Mouse (Mus musculus) liver, embryonic 11.5 days (tissue): ENCODE results near the gene Cdh13. TPM values are rescaled to one million over a fixed set of nuclear protein-coding genes. Genes with fewer than 3 reads are reported as not detected.

Experiments
- ATAC-seq: fragments of 200-750 bp; cut with Nextera tagmentation; replicated peaks from 2 replicates; pipeline ENCODE4 v1.8.0; 2017; ENCODE audit warnings: moderate number of reproducible peaks, mild to moderate bottlenecking, moderate TSS enrichment, moderate library complexity; ENCODE audit not compliant: low FRiP score
- DNase-seq: peaks from one replicate; pipeline ENCODE4 v3.0.0-alpha.2; 2017; ENCODE audit warnings: low spot score
- H3K27ac ChIP-seq: fragments of 300-500 bp; sonication (generic); 2 replicates; pipeline ENCODE4 v1.5.1; 2014; ENCODE audit warnings: mild to moderate bottlenecking, low read depth, low read length, control low read depth
- H3K27me3 ChIP-seq: fragments of 300-500 bp; sonication (generic); replicated peaks from 2 replicates; pipeline ENCODE4 v1.6.1; 2014; ENCODE audit warnings: low read length, mixed read lengths; ENCODE audit not compliant: control insufficient read depth, insufficient read depth
- H3K36me3 ChIP-seq: fragments of 300-500 bp; sonication (generic); 2 replicates; pipeline ENCODE4 v1.6.1; 2014; ENCODE audit warnings: mild to moderate bottlenecking, low read length, moderate library complexity, mixed read lengths; ENCODE audit not compliant: control insufficient read depth, insufficient read depth
- H3K4me1 ChIP-seq: fragments of 300-500 bp; sonication (generic); replicated peaks from 2 replicates; pipeline ENCODE4 v1.6.1; 2014; ENCODE audit warnings: low read length, mixed read lengths; ENCODE audit not compliant: control insufficient read depth, insufficient read depth
- H3K4me2 ChIP-seq: fragments of 300-500 bp; sonication (generic); 2 replicates; pipeline ENCODE4 v1.6.1; 2014; ENCODE audit warnings: mild to moderate bottlenecking, control low read depth, moderate library complexity
- H3K4me3 ChIP-seq: fragments of 300-500 bp; sonication (generic); 2 replicates; pipeline ENCODE4 v1.5.1; 2014; ENCODE audit warnings: low read depth, low read length, control low read depth
- H3K9ac ChIP-seq: fragments of 300-500 bp; sonication (generic); 2 replicates; pipeline ENCODE4 v1.6.1; 2014; ENCODE audit warnings: low read depth, low read length, control low read depth
- H3K9me3 ChIP-seq: fragments of 300-500 bp; sonication (generic); 2 replicates; pipeline ENCODE4 v1.6.1; 2016; ENCODE audit warnings: low read length, inconsistent platforms, mixed read lengths; ENCODE audit not compliant: control insufficient read depth
- WGBS: fragments of 180-500 bp; shearing (Covaris S2); extraction: QIAGEN DNeasy Blood & Tissue Kit; methylation state at CpG from one replicate; pipeline ENCODE4 v1.1.7; 2014; 5-methylcytosine and 5-hydroxymethylcytosine counted together
- polyA plus RNA-seq: library from polyadenylated mRNA; unstranded; fragments of >200 nt; fragmentation: Nextera tagmentation; extraction: Ambion mirVana; gene quantifications from 2 replicates; pipeline ENCODE4 v1.2.1, GENCODE M21; 2014

Cdh13 gene
- polyA plus RNA-seq, 1 experiment from 2014 or later, result 2.9 TPM

GRCm38 (mm10) chr8:118437152-118437551 is 153.6 kb downstream of the Cdh13 start:
- WGBS, result 86% methylated on average over 10 of the region's 10 CpGs

GRCm38 (mm10) chr8:118437874-118438273 is 154.3 kb downstream of the Cdh13 start:
- Histone ChIP-seq H3K9me3 (no peaks in the 10 kb centered on the region), H3K9ac (no peak overlapping the region), H3K4me1 (no peaks in the 10 kb centered on the region), H3K4me2 (no peak overlapping the region), H3K36me3 (no peaks in the 10 kb centered on the region), H3K27me3 (no peaks in the 10 kb centered on the region), H3K27ac (no peak overlapping the region), H3K4me3 (no peak overlapping the region)
- WGBS, result 80% methylated on average over 3 of the region's 3 CpGs
- no peak for ATAC-seq
- DNase-seq, result no peak

More at GRCm38 (mm10) chr8:118437152-118437551, 153.6 kb downstream of the Cdh13 start:
- DNase-seq (no peak), ATAC-seq (no peak)
- no peak overlapping the region for H3K27ac ChIP-seq
- H3K4me3 ChIP-seq, result no peak overlapping the region
- no peak overlapping the region for H3K9ac ChIP-seq
- no peaks in the 10 kb centered on the region for H3K27me3 ChIP-seq
- H3K4me2 ChIP-seq, result no peak overlapping the region
- H3K36me3 ChIP-seq, result no peaks in the 10 kb centered on the region
- H3K9me3 ChIP-seq, result no peaks in the 10 kb centered on the region
- no peaks in the 10 kb centered on the region for H3K4me1 ChIP-seq

DNA sequence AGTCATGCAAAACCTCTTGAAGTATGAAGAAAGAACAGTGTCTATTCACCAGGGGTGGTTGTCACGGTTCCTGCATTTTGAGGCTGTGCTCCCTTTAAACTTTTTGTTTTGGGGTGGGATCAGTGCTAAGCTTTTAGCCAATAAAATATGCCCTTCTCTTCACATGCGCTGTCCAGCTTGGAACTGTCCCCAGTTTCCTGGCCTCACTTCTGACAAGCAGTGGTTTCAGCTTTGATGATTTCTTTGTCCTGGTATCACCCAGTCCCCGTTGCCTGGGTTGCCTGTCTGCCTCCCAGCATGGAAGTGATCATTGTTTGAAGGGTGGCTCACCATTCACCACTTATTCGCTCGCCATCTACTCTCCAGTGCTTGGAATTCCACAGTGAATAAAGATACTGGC is 156.3 kb downstream of the Cdh13 start:
- WGBS, result 72% methylated on average over 5 of the region's 5 CpGs
- ATAC-seq (no peak), DNase-seq (no peak)
- Histone ChIP-seq H3K36me3 (no peaks in the 10 kb centered on the region), H3K9ac (no peak overlapping the region), H3K4me1 (no peaks in the 10 kb centered on the region), H3K27me3 (no peaks in the 10 kb centered on the region), H3K4me3 (no peak overlapping the region), H3K27ac (no peak overlapping the region), H3K9me3 (no peaks in the 10 kb centered on the region), H3K4me2 (no peak overlapping the region)

DNA sequence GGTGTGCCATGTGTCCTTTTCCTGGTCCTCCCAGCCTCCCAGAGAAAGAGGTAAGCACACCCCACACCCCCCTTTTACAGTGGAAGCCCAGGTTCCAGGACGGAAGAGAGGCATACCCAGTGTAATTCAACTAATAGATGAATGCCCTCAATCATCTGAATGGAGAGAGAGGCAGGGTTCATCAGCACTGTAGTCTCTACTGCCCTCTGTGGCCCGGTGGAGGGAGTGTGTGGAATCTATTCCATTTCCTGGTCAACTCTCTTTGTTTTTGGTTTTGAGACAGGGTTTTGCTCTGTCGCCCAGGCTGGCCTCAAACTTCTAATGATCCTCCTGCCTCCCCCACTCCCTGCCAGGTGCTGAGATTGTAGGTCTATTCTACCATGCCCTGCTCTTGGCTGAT is 159.8 kb downstream of the Cdh13 start:
- 54% methylated on average over 3 of the region's 3 CpGs for WGBS
- no peak overlapping the region for H3K4me2 ChIP-seq
- H3K4me1 ChIP-seq, result no peaks in the 10 kb centered on the region
- H3K27ac ChIP-seq, result no peak overlapping the region
- H3K9me3 ChIP-seq, result no peaks in the 10 kb centered on the region
- H3K9ac ChIP-seq, result no peak overlapping the region
- H3K4me3 ChIP-seq, result no peak overlapping the region
- H3K27me3 ChIP-seq, result no peaks in the 10 kb centered on the region
- no peaks in the 10 kb centered on the region for H3K36me3 ChIP-seq
- ATAC-seq (no peak), DNase-seq (no peak)

DNA sequence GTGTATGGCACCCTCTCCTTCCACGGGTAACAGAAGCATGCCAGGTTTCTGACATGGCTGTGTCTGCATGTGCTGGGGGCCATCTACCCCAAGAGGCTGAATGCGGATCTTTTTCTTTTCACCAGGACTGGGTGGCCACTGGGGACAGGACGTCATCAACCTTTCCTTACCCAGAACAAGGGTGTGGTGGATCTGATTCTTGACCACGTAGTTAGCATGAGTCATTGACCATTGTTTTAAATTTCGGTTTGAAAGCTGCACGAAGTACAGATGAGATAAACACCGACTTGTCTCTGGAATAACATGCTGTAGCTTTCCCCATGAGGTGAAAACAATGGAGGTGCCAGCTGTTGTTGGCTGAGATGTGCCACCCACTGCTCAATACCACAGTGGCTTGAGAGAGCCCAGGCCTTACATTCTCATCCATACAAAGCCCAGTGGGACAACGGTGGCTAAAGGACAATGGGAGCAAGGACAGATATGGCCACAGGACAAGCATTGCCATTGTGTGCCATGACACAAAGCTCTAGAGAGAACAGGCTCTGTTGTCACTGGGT is 161.2 kb downstream of the Cdh13 start:
- no peaks in the 10 kb centered on the region for H3K4me1 ChIP-seq
- no peaks in the 10 kb centered on the region for H3K27me3 ChIP-seq
- no peak for ATAC-seq
- H3K4me3 ChIP-seq, result no peak overlapping the region
- no peaks in the 10 kb centered on the region for H3K36me3 ChIP-seq
- 72% methylated on average over 8 of the region's 8 CpGs for WGBS
- no peak overlapping the region for H3K4me2 ChIP-seq
- no peak overlapping the region for H3K9ac ChIP-seq
- no peak overlapping the region for H3K27ac ChIP-seq
- no peaks in the 10 kb centered on the region for H3K9me3 ChIP-seq
- DNase-seq, result no peak

GRCm38 (mm10) chr8:118446516-118446915 is 163.0 kb downstream of the Cdh13 start:
- H3K9ac ChIP-seq, result no peak overlapping the region
- 82% methylated on average over 9 of the region's 9 CpGs for WGBS
- no peaks in the 10 kb centered on the region for H3K27me3 ChIP-seq
- no peaks in the 10 kb centered on the region for H3K4me1 ChIP-seq
- no peak overlapping the region for H3K4me3 ChIP-seq
- H3K36me3 ChIP-seq, result no peaks in the 10 kb centered on the region
- H3K27ac ChIP-seq, result no peak overlapping the region
- H3K9me3 ChIP-seq, result no peaks in the 10 kb centered on the region
- ATAC-seq (no peak), DNase-seq (no peak)
- no peak overlapping the region for H3K4me2 ChIP-seq

DNA sequence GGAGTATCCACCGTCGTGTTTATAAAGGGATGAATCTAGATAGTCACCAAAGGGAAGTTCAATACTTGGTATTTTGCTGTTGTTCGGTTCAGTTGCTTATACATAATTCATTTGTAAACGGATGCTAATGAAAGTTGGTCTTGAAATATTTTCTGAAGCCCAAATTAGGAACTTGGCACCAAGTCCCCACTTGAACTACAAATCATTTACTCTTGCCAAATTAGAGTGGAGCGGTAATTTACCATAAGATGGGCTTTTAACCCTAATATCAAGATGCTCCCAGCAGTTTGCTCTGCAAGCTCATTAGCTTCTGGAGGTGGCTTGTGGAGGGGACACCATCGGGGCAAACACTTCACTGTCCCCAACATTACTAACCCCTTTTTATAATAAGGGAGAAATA is 164.5 kb downstream of the Cdh13 start:
- H3K9ac ChIP-seq, result no peak overlapping the region
- H3K9me3 ChIP-seq, result no peaks in the 10 kb centered on the region
- no peaks in the 10 kb centered on the region for H3K4me1 ChIP-seq
- no peak overlapping the region for H3K4me2 ChIP-seq
- H3K4me3 ChIP-seq, result no peak overlapping the region
- H3K27me3 ChIP-seq, result no peaks in the 10 kb centered on the region
- no peaks in the 10 kb centered on the region for H3K36me3 ChIP-seq
- H3K27ac ChIP-seq, result no peak overlapping the region
- ATAC-seq, result no peak
- WGBS, result 93% methylated on average over 6 of the region's 6 CpGs
- no peak for DNase-seq

- Histone ChIP-seq H3K36me3 (no peaks in the 10 kb centered on the region), H3K27me3 (no peaks in the 10 kb centered on the region), H3K9me3 (no peaks in the 10 kb centered on the region), H3K4me1 (no peaks in the 10 kb centered on the region), H3K9ac (no peak overlapping the region), H3K27ac (no peak overlapping the region), H3K4me2 (no peak overlapping the region), H3K4me3 (no peak overlapping the region)
- DNase-seq, result no peak
- WGBS, result 78% methylated on average over 11 of the region's 11 CpGs
- ATAC-seq, result no peak
Measured at GRCm38 (mm10) chr8:118452445-118453103, 169.0 kb downstream of the Cdh13 start.

GRCm38 (mm10) chr8:118455245-118455644 is 171.7 kb downstream of the Cdh13 start:
- H3K4me3 ChIP-seq, result no peak overlapping the region
- no peak overlapping the region for H3K27ac ChIP-seq
- no peaks in the 10 kb centered on the region for H3K9me3 ChIP-seq
- H3K4me1 ChIP-seq, result no peaks in the 10 kb centered on the region
- DNase-seq (no peak), ATAC-seq (no peak)
- H3K4me2 ChIP-seq, result no peak overlapping the region
- WGBS, result 74% methylated on average over 3 of the region's 3 CpGs
- H3K36me3 ChIP-seq, result no peaks in the 10 kb centered on the region
- H3K27me3 ChIP-seq, result no peaks in the 10 kb centered on the region
- no peak overlapping the region for H3K9ac ChIP-seq
